Comparison of ENCODE assay signal across 13 mouse cellular contexts in the genomic region with DNA sequence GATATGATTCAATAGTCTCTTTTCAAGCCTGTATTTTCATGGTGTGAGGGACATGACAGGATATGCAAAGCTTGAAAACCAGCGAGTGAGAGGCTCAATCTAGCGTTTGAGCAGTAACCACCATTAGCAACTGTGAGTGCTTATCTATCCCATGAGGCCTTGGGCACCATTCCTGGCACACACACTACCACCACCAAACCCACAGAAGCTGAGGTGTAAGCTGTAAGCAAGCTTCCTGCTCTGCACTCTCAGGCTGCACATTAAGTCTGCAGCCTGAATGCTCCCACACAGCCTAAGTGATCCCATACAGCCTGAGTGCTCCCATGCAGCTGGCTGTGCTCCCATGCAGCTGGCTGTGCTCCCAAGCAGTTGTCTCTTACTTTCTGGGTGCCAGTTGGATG. TPM values are rescaled to one million over a fixed set of nuclear protein-coding genes. Genes with fewer than 3 reads are reported as not detected.
DNase-seq lines count a peak whose midpoint lies in the region; ATAC-seq and TF ChIP-seq lines count a peak whose summit lies in the region.
"Had no signal": no experiment of that assay in that cellular context is flagged by ENCODE, and none has a peak within 500 bp of the region (broad histone marks: within the 10 kb centered on the region; RNA-seq: fewer than 3 reads in every experiment).

No protein-coding gene starts in this region.

- no peak for TF ChIP-seq POLR2A in lung, adult 2 months (IDR thresholded peaks at IDR 0.05; ENCODE audit: borderline replicate concordance, extremely low read depth, low read depth, low read length)

- no peak overlapping the region for H3K4me3 ChIP-seq in heart, embryonic 13.5 days
- H3K4me3 ChIP-seq in lung, postnatal 0 days (ENCODE audit: low read depth, low read length): no peak overlapping the region
- H3K4me3 ChIP-seq in lung, adult 2 months (replicated peaks; ENCODE audit: extremely low read depth, low read depth, low read length): no peak overlapping the region
- H3K4me3 ChIP-seq: heart, embryonic 15.5 days; limb, embryonic 12.5 days; lung, embryonic 15.5 days had no signal

- H3K9ac ChIP-seq in heart, embryonic 13.5 days: no peak overlapping the region
- H3K9ac ChIP-seq in lung, postnatal 0 days (replicated peaks; ENCODE audit: low read depth): no peak overlapping the region
- H3K9ac ChIP-seq: heart, embryonic 15.5 days; limb, embryonic 12.5 days; lung, embryonic 15.5 days had no signal

- TF ChIP-seq CTCF in lung, postnatal 0 days (IDR thresholded peaks at IDR 0.05): no peak
- TF ChIP-seq CTCF in lung, adult 2 months (IDR thresholded peaks at IDR 0.05; ENCODE audit: insufficient read depth, low read length): no peak

- DNase-seq in heart, adult 11 months: no peak
- peak; percentile 63 for DNase-seq in 416B (ENCODE audit: low read depth)
- peak; percentile 20 to 36 for DNase-seq in left cerebral cortex, adult 9 months (ENCODE audit: low spot score in 2 of 2)
- DNase-seq in lung, postnatal 0 days (ENCODE audit: low spot score): no peak
- no peak for DNase-seq in lung, adult 2 months
- DNase-seq in cerebellum, adult 8-10 months: no peak
- DNase-seq: kidney, adult 2 months had no signal

- H3K27ac ChIP-seq in heart, embryonic 13.5 days (replicated peaks): 0 out of 2 replicates have a peak overlapping the region, but pooled peaks have one; percentile 3
- H3K27ac ChIP-seq in lung, postnatal 0 days (ENCODE audit: low read length): no peak overlapping the region
- H3K27ac ChIP-seq: heart, embryonic 15.5 days; limb, embryonic 12.5 days; lung, embryonic 15.5 days had no signal

- no peaks in the 10 kb centered on the region for H3K9me3 ChIP-seq in heart, embryonic 13.5 days
- no peaks in the 10 kb centered on the region for H3K9me3 ChIP-seq in lung, postnatal 0 days (ENCODE audit: low read length)
- H3K9me3 ChIP-seq: heart, embryonic 15.5 days; limb, embryonic 12.5 days; lung, embryonic 15.5 days had no signal

- TF ChIP-seq EP300 in lung, postnatal 0 days (IDR thresholded peaks at IDR 0.05): no peak

- no peaks in the 10 kb centered on the region for H3K36me3 ChIP-seq in heart, embryonic 13.5 days
- H3K36me3 ChIP-seq in lung, postnatal 0 days (ENCODE audit: insufficient read depth, low read length): no peaks in the 10 kb centered on the region
- H3K36me3 ChIP-seq: heart, embryonic 15.5 days; limb, embryonic 12.5 days; lung, embryonic 15.5 days had no signal

- peaks cover 9% of the 10 kb centered on the region; the same call in 1 of the 2 replicates for H3K4me1 ChIP-seq in heart, embryonic 13.5 days
- H3K4me1 ChIP-seq in lung, postnatal 0 days (ENCODE audit: insufficient read depth, low read depth, low read length): no peaks in the 10 kb centered on the region
- peaks cover 4% of the 10 kb centered on the region for H3K4me1 ChIP-seq in lung, adult 2 months (ENCODE audit: control insufficient read depth, insufficient read depth, low read length)
- H3K4me1 ChIP-seq: heart, embryonic 15.5 days; lung, embryonic 15.5 days had no signal

- no peak overlapping the region for H3K4me2 ChIP-seq in heart, embryonic 13.5 days
- H3K4me2 ChIP-seq in lung, postnatal 0 days (replicated peaks; ENCODE audit: low read depth, low read length): no peak overlapping the region
- H3K4me2 ChIP-seq: heart, embryonic 15.5 days; limb, embryonic 12.5 days; lung, embryonic 15.5 days had no signal

- H3K27me3 ChIP-seq in heart, embryonic 13.5 days (replicated peaks): 0 out of 2 replicates have a peak, but pooled peaks cover 10% of the 10 kb centered on the region
- H3K27me3 ChIP-seq in lung, postnatal 0 days (replicated peaks; ENCODE audit: insufficient read depth, low read length): no peaks in the 10 kb centered on the region
- H3K27me3 ChIP-seq: heart, embryonic 15.5 days; lung, embryonic 15.5 days had no signal

- ATAC-seq in heart, embryonic 13.5 days (ENCODE audit: extremely low read depth, insufficient number of reproducible peaks, low FRiP score, low TSS enrichment): no peak
- ATAC-seq in common myeloid progenitor, adult 5-6 weeks (replicated peaks; ENCODE audit: low read depth, poor library complexity, severe bottlenecking): peak; percentile 90
- ATAC-seq in lung, postnatal 0 days: no peak

- 42% methylated on average over 2 of the region's 2 CpGs for WGBS in heart, embryonic 13.5 days
- WGBS in lung, postnatal 0 days: 45% methylated on average over 2 of the region's 2 CpGs
- 39% methylated on average over 2 of the region's 2 CpGs for whole genome bisulfite sequencing in lung, adult 2 months

RNA-seq across cellular contexts. Expression of a gene that starts 30.3 kb away (rescaled TPM):
- 1.3 and 1.4 TPM in 2 replicates for polyA plus RNA-seq in heart, embryonic 13.5 days (2015; fragmentation: Nextera tagmentation; extraction: Ambion mirVana)
- total RNA-seq in common myeloid progenitor, adult 5-6 weeks (2017): not detected in 2 replicates
- 0.85 and 0.99 TPM in 2 replicates for polyA plus RNA-seq in lung, postnatal 0 days (2015; fragmentation: Nextera tagmentation; extraction: Ambion mirVana)
- 39.6 and 49.2 TPM in 2 replicates for polyA plus RNA-seq in lung, adult 2 months (2012; rRNA removed)
- total RNA-seq: monocyte, adult 5-6 weeks had no signal
- polyA plus RNA-seq: limb, embryonic 12.5 days had no signal

RNA-seq across cellular contexts. Expression of a gene that starts 43.0 kb away (rescaled TPM):
- polyA plus RNA-seq in heart, embryonic 13.5 days (2015; fragmentation: Nextera tagmentation; extraction: Ambion mirVana): 0.11 and 0.21 TPM in 2 replicates
- total RNA-seq in common myeloid progenitor, adult 5-6 weeks (2017): 0.18 TPM in 1 of 2 replicates, not detected in the other
- polyA plus RNA-seq in lung, postnatal 0 days (2015; fragmentation: Nextera tagmentation; extraction: Ambion mirVana): 5.1 and 6.5 TPM in 2 replicates
- 136 and 137 TPM in 2 replicates for polyA plus RNA-seq in lung, adult 2 months (2012; rRNA removed)
- polyA plus RNA-seq: limb, embryonic 12.5 days had no signal

RNA-seq across cellular contexts. Expression of a gene that starts 53.7 kb away (rescaled TPM):
- polyA plus RNA-seq in heart, embryonic 13.5 days (2015; fragmentation: Nextera tagmentation; extraction: Ambion mirVana): 56.1 and 56.2 TPM in 2 replicates
- 19.9 and 25.1 TPM in 2 replicates for total RNA-seq in common myeloid progenitor, adult 5-6 weeks (2017)
- polyA plus RNA-seq in lung, postnatal 0 days (2015; fragmentation: Nextera tagmentation; extraction: Ambion mirVana): 42.5 and 47.3 TPM in 2 replicates
- polyA plus RNA-seq in lung, adult 2 months (2012; rRNA removed): 81.8 and 88.0 TPM in 2 replicates

RNA-seq across cellular contexts. Expression of a gene that starts 56.1 kb away (rescaled TPM):
- polyA plus RNA-seq in heart, embryonic 13.5 days (2015; fragmentation: Nextera tagmentation; extraction: Ambion mirVana): 10.4 and 10.7 TPM in 2 replicates
- 20.6 and 31.6 TPM in 2 replicates for total RNA-seq in common myeloid progenitor, adult 5-6 weeks (2017)
- 12.2 and 14.5 TPM in 2 replicates for polyA plus RNA-seq in lung, postnatal 0 days (2015; fragmentation: Nextera tagmentation; extraction: Ambion mirVana)
- 2.4 and 2.9 TPM in 2 replicates for polyA plus RNA-seq in lung, adult 2 months (2012; rRNA removed)

Comparison
In these comparisons a context has a peak if more than half of its experiments do, and no peak if none do; other contexts are left out.
1. RNA of a gene that starts 30.3 kb away (polyA plus RNA-seq): 39.6 to 49.2 TPM in lung, adult 2 months; 1.3 to 1.4 TPM in heart, embryonic 13.5 days and 0.85 to 0.99 TPM in lung, postnatal 0 days; every median in the first group is over 10 times any median in the second.
2. RNA of a gene that starts 43.0 kb away (polyA plus RNA-seq): 136 to 137 TPM in lung, adult 2 months; 5.1 to 6.5 TPM in lung, postnatal 0 days and 0.11 to 0.21 TPM in heart, embryonic 13.5 days; every median in the first group is over 10 times any median in the second.
3. DNase-seq: peak in 416B (single experiment) and left cerebral cortex, adult 9 months (2 of 2); none in heart, adult 11 months (single experiment), lung, postnatal 0 days (single experiment), lung, adult 2 months (single experiment) and cerebellum, adult 8-10 months (single experiment).